Mouse (Mus musculus): ENCODE results near the gene Zhx3. TPM values are rescaled to one million over a fixed set of nuclear protein-coding genes. Genes with fewer than 3 reads are reported as not detected.

Zhx3 gene
- polyA plus RNA-seq, 1 experiment: 11.6 TPM

DNA sequence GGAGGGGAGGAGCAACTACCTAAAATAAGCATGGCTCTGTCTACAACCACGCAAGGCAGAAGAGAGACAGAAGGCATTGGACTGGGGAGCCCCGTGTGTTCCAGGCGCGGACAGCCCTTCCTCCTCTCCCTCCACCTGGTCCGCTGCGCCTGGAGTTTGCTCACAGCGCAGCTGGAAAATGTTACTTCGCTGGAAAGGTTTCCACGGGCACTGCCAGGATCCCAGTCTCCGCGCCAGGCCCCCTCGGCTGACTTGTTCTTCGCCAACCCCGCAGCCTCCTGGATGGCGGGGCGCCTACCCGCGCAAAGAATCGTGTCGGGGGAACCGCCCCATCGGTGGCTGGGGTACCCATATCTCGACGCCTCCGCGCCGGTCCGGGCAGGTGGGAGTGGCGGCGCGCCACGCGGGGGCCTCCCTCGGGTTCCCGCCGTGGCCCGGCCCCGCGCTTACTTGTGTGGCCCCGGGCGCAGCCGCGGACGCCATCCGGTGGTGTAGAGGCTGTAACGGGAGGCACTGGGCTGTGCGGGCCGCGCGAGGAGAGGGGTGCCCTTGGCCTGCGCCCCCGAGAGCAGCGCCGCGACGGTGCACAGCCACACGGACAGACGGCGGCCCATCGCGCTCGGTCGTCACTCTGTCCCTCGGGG lies 38.9 kb upstream of the Zhx3 start:
- 2% methylated on average over 61 of the region's 64 CpGs for WGBS
- DNase-seq: no peak
- no peaks in the 10 kb centered on the region for H3K4me1 ChIP-seq (ENCODE audit: control insufficient read depth, insufficient read depth, low read length)
- H3K4me3 ChIP-seq (replicated peaks; ENCODE audit: extremely low read depth, low read depth, low read length): no peak overlapping the region
- TF ChIP-seq POLR2A (IDR thresholded peaks at IDR 0.05; ENCODE audit: borderline replicate concordance, extremely low read depth, low read depth, low read length) (no peak), CTCF (IDR thresholded peaks at IDR 0.05; ENCODE audit: insufficient read depth, low read length) (no peak)

DNA sequence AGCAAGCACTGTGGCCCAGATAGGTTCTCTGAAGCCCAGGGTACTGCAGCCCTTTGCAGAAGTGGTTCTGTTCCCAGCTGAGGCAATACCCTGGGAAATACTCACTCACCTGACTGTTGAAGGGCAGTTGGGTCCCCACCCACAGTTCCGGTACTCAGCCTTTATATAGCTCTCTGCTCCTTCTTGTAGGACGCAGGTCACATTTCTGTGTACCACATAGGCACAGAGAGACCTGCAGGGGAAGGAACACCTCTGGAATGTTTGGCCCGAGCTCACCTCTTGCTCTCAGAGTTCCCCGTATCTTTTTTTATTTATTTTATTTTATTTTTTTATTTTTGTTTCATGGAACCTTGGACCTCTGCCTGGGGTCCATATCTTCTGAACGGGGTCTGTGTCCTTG lies 37.8 kb upstream of the Zhx3 start:
- H3K4me3 ChIP-seq (replicated peaks; ENCODE audit: extremely low read depth, low read depth, low read length): no peak overlapping the region
- WGBS: 78% methylated on average over 5 of the region's 5 CpGs
- DNase-seq: no peak
- no peak for TF ChIP-seq POLR2A (IDR thresholded peaks at IDR 0.05; ENCODE audit: borderline replicate concordance, extremely low read depth, low read depth, low read length)
- no peak for TF ChIP-seq CTCF (IDR thresholded peaks at IDR 0.05; ENCODE audit: insufficient read depth, low read length)
- no peaks in the 10 kb centered on the region for H3K4me1 ChIP-seq (ENCODE audit: control insufficient read depth, insufficient read depth, low read length)

DNA sequence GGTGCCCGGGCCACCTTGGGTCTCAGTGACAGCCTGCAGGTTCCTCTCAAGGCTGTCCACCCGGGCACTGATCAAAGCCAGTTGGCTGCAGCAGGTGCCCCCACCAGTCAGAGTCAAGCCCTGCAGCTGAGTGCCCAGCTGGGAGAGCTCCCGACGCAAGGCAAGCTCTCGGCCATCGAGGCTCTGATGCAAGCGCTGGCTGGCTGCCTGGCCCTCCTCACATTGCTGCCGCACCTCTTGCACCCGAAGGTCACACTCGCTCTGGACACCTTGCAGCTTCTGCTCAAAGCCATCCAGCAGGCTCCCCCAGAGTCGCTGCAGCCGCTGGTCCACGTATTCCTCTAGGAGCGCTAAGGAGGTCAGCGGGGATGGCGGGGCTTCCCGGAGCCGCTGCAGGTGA lies 35.8 kb upstream of the Zhx3 start:
- TF ChIP-seq POLR2A (IDR thresholded peaks at IDR 0.05; ENCODE audit: borderline replicate concordance, extremely low read depth, low read depth, low read length) (no peak), CTCF (IDR thresholded peaks at IDR 0.05; ENCODE audit: insufficient read depth, low read length) (no peak)
- Histone ChIP-seq H3K4me1 (ENCODE audit: control insufficient read depth, insufficient read depth, low read length) (no peaks in the 10 kb centered on the region), H3K4me3 (replicated peaks; ENCODE audit: extremely low read depth, low read depth, low read length) (no peak overlapping the region)
- DNase-seq: no peak
- 61% methylated on average over 18 of the region's 18 CpGs for WGBS

DNA sequence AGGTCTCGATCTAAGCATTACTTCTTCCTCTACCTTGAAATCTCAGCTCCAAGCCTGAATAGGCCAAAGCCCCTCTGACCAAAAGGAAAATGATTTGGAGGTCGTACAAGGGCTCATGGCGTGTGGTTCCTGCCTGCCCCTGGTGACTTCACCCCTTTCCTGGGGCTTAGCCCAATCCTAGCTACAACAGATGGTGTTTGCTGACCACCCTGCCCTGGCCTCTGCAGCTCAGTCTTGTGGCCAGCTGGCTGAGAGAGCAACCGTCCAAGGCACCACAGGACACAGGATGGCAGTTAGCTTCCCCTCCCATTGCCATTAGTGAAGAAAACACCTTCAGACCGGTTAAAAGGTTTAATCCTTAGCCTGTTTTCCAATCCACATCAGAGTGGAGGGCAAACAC lies 33.3 kb upstream of the Zhx3 start:
- no peaks in the 10 kb centered on the region for H3K4me1 ChIP-seq (ENCODE audit: control insufficient read depth, insufficient read depth, low read length)
- no peak overlapping the region for H3K4me3 ChIP-seq (replicated peaks; ENCODE audit: extremely low read depth, low read depth, low read length)
- 74% methylated on average over 5 of the region's 5 CpGs for WGBS
- no peak for DNase-seq
- TF ChIP-seq POLR2A (IDR thresholded peaks at IDR 0.05; ENCODE audit: borderline replicate concordance, extremely low read depth, low read depth, low read length) (no peak), CTCF (IDR thresholded peaks at IDR 0.05; ENCODE audit: insufficient read depth, low read length) (no peak)

DNA sequence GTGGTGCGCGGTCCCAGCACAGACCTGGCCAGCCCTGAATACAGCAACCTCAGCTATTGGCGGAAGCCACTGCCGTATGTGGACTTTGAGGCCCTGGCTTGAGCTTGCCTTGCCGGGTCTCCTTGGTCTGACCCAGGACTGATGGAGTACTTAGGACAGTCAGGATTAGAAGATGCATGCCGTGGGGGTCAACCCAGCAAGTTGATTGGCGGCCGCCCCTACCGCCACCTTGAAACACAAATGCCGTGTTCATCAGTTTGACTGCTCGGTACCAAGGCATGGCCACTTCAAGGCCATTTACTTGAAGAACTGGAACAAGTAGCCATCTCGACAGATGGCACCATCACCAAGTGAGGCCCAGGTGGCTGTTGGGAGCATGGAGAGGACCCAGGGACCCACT lies 32.5 kb upstream of the Zhx3 start:
- Histone ChIP-seq H3K4me1 (ENCODE audit: control insufficient read depth, insufficient read depth, low read length) (no peaks in the 10 kb centered on the region), H3K4me3 (replicated peaks; ENCODE audit: extremely low read depth, low read depth, low read length) (no peak overlapping the region)
- 94% methylated on average over 12 of the region's 12 CpGs for WGBS
- no peak for DNase-seq
- no peak for TF ChIP-seq CTCF (IDR thresholded peaks at IDR 0.05; ENCODE audit: insufficient read depth, low read length)

DNA sequence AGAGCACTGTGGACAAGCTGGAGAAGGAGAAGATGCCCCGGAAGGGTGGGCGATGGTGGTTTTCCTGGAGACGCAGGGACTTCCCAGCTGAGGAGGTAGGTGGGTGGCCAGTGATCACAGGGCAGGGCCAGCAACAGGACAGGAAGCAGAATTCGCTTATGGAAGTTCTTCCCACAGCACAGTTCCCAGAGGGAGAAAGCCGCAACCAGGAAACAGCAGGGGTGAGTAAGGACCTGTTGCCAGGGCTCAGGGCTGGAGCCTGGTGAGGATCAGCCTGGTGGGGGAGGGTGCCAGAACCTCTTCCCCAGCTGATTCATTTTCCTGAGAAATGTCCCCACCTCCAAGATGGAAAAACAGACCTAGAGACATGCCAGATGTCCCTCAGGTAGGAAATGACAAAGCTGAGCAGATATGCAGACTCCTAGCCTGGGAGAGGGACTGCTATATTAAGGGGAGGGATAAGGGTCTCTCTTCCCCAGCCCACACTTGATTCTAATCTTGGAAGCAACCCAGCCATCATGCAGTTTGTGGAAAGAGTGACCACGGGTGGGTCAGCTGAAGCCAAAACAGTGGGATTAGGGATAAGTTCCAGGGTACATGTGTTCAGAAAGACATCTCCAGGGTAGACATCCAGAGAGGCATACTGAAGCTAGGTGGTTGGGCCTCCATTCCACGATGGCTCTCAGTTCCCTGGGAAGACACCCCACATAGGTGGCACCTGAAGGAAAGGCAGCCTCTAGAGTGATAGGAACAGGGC lies 29.0 kb upstream of the Zhx3 start:
- no peak for DNase-seq
- 71% methylated on average over 7 of the region's 7 CpGs for WGBS
- no peak for TF ChIP-seq CTCF (IDR thresholded peaks at IDR 0.05; ENCODE audit: insufficient read depth, low read length)
- no peak for TF ChIP-seq POLR2A (IDR thresholded peaks at IDR 0.05; ENCODE audit: borderline replicate concordance, extremely low read depth, low read depth, low read length)

DNA sequence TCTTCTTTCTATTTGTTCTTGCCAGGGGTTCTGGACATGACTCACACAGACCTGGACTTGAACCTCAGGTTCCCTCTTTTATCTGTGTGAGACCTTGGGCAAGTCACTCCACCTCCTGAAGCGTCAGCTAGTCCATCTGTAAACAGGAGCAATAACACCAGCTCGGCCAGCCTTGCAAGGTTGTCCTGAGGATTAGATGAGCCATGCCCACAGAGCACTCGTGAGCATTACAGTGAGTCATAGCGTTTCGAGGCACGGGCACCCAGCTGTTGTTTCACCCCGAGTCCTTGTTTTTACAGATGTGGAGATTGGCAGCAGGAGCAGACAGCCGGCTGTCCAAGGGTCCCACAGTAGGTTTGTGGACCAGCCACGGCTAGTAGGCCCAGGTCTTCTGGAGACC lies 18.9 kb upstream of the Zhx3 start:
- no peaks in the 10 kb centered on the region for H3K4me1 ChIP-seq (ENCODE audit: control insufficient read depth, insufficient read depth, low read length)
- TF ChIP-seq POLR2A (IDR thresholded peaks at IDR 0.05; ENCODE audit: borderline replicate concordance, extremely low read depth, low read depth, low read length): no peak
- TF ChIP-seq CTCF (IDR thresholded peaks at IDR 0.05; ENCODE audit: insufficient read depth, low read length): no peak
- 83% methylated on average over 9 of the region's 9 CpGs for WGBS
- H3K4me3 ChIP-seq (replicated peaks; ENCODE audit: extremely low read depth, low read depth, low read length): no peak overlapping the region
- DNase-seq: no peak

More for the DNA sequence above, 29.0 kb upstream of the Zhx3 start:
- Histone ChIP-seq H3K4me3 (replicated peaks; ENCODE audit: extremely low read depth, low read depth, low read length) (no peak overlapping the region), H3K4me1 (ENCODE audit: control insufficient read depth, insufficient read depth, low read length) (no peaks in the 10 kb centered on the region)

DNA sequence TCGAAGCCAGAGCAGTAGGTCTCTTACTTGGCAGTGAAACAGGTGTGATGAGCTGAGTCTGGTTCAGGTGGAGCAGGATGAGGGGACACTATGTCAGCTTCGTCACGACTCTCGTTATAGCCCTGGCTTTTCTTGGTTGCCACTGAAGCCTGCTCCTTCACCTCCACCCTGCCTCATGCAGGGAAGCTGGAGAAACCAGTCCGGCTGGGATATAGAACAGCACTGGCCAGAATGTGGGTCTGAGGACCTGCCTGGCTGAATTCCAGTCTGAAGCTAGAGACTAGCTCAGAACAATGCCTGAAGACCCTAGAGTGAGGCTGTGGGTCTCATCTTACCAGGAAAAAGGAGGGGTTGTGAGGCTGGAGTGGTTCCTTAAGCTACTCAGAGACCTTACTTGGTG lies 18.2 kb upstream of the Zhx3 start:
- Histone ChIP-seq H3K4me1 (ENCODE audit: control insufficient read depth, insufficient read depth, low read length) (no peaks in the 10 kb centered on the region), H3K4me3 (replicated peaks; ENCODE audit: extremely low read depth, low read depth, low read length) (no peak overlapping the region)
- DNase-seq: no peak
- 67% methylated on average over 5 of the region's 5 CpGs for WGBS
- TF ChIP-seq POLR2A (IDR thresholded peaks at IDR 0.05; ENCODE audit: borderline replicate concordance, extremely low read depth, low read depth, low read length) (no peak), CTCF (IDR thresholded peaks at IDR 0.05; ENCODE audit: insufficient read depth, low read length) (no peak)

DNA sequence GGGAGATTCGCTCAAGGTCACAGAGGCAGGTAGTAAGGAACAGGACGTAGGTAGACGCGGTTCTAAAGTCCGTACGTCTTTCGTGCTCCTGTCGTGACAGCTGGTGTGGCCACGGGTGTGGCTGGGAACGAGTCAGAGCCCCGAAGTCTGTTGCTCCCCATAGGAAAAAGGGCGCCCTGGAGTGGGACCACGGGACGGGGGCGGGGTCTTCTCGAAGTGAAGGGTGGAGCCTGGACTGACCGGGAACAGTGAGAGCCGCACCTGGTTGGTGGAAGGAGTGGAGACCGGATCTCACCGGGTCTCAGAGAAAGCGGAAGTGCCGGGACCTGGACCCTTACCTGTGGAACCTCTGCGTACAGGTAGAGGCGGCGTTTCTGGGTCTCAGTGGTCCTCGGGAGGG lies 15.1 kb upstream of the Zhx3 start:
- DNase-seq: peak; percentile 71
- WGBS: 4% methylated on average over 26 of the region's 26 CpGs
- peaks cover 7% of the 10 kb centered on the region; the same call in 1 of the 2 replicates for H3K4me1 ChIP-seq (ENCODE audit: control insufficient read depth, insufficient read depth, low read length)
- H3K4me3 ChIP-seq (replicated peaks; ENCODE audit: extremely low read depth, low read depth, low read length): peak overlapping the region; percentile 61
- TF ChIP-seq POLR2A (IDR thresholded peaks at IDR 0.05; ENCODE audit: borderline replicate concordance, extremely low read depth, low read depth, low read length) (peak; percentile 29; the same call in 1 of the 2 replicates), CTCF (IDR thresholded peaks at IDR 0.05; ENCODE audit: insufficient read depth, low read length) (no peak)

DNA sequence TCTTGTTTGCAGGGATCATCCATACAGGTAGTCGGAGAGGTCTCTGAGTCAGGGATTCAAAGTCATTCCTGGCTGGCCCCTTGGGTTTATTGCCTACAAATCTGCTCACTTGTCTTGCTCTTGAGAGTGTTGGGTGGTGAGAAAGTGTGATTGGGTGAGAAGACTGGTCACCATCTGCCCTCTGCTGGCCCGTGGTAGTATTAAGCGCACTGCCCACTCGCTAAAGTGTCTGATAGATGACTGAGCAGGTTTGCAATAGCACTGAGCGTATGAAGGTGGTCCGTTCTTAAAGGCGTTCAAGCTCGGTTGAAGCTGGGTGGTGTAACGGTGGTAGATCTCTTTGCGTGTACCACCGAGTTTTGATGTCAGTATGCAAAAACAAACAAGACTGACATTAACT lies 14.5 kb upstream of the Zhx3 start:
- Histone ChIP-seq H3K4me3 (replicated peaks; ENCODE audit: extremely low read depth, low read depth, low read length) (peak overlapping the region; percentile 6), H3K4me1 (ENCODE audit: control insufficient read depth, insufficient read depth, low read length) (peaks cover 7% of the 10 kb centered on the region; the same call in 1 of the 2 replicates)
- 3% methylated on average over 11 of the region's 11 CpGs for WGBS
- TF ChIP-seq POLR2A (IDR thresholded peaks at IDR 0.05; ENCODE audit: borderline replicate concordance, extremely low read depth, low read depth, low read length) (no peak), CTCF (IDR thresholded peaks at IDR 0.05; ENCODE audit: insufficient read depth, low read length) (peak; percentile 98)
- DNase-seq: peak; percentile 82

Measured in lung, adult 2 months (tissue).